Mouse (Mus musculus) CH12.LX (cell line): ENCODE results near the gene Gm11938. TPM values are rescaled to one million over a fixed set of nuclear protein-coding genes. Genes with fewer than 3 reads are reported as not detected.
"Not testable (repeated sequence)": the region's sequence is repeated elsewhere in the genome, so short reads cannot be mapped to it uniquely, and the experiment has no call there.

Experiments
- DNase-seq: peaks from one replicate; pipeline ENCODE4 v3.0.0-alpha.2; 2013; ENCODE audit errors: extremely low read depth
- H3K27ac ChIP-seq: 2 replicates; pipeline ENCODE4 v1.5.1; 2012; ENCODE audit warnings: low read depth, mild to moderate bottlenecking, control low read depth, moderate library complexity; ENCODE audit not compliant: insufficient read depth
- H3K27me3 ChIP-seq: replicated peaks from 2 replicates; pipeline ENCODE3; 2012; ENCODE audit warnings: inconsistent platforms
- H3K36me3 ChIP-seq, 2 experiments: replicated peaks in 1 of 2; 2 replicates each; pipeline versions ENCODE3 to v1.6.1; 2012; ENCODE audit warnings: inconsistent platforms in 1 of 2, low read length in 1 of 2, mild to moderate bottlenecking in 1 of 2, mixed read lengths in 1 of 2, moderate library complexity in 1 of 2; ENCODE audit not compliant: control insufficient read depth in 1 of 2, insufficient read depth in 1 of 2
- H3K4me1 ChIP-seq, 2 experiments: 2 replicates each; pipeline ENCODE4 v1.6.1; 2012; ENCODE audit warnings: inconsistent platforms in 1 of 2, moderate library complexity in 1 of 2; ENCODE audit not compliant: insufficient read depth in 2 of 2, control insufficient read depth in 1 of 2
- H3K4me2 ChIP-seq: 2 replicates; pipeline ENCODE4 v1.6.1; 2012; ENCODE audit warnings: low read depth, mild to moderate bottlenecking, control low read depth; ENCODE audit not compliant: poor library complexity, insufficient read depth, severe bottlenecking
- H3K4me3 ChIP-seq, 3 experiments: fragments of 150-350 bp in 1 of 3; sonication (generic) in 1 of 3; replicated peaks in 1 of 3; 2 replicates each; pipeline versions ENCODE3 to v1.5.1; 2011 to 2012; ENCODE audit warnings: low read depth in 2 of 3, low read length in 2 of 3, mild to moderate bottlenecking in 2 of 3, moderate library complexity in 2 of 3, control low read depth in 1 of 3, improper control_type of control experiment in 1 of 3, inconsistent platforms in 1 of 3, mixed read lengths in 1 of 3; ENCODE audit not compliant: poor library complexity in 1 of 3
- H3K79me2 ChIP-seq: replicated peaks from 2 replicates; pipeline ENCODE4 v1.6.1; 2012; ENCODE audit warnings: mild to moderate bottlenecking, moderate library complexity; ENCODE audit not compliant: control insufficient read depth, poor library complexity, insufficient read depth, severe bottlenecking; ENCODE audit errors: extremely low read depth
- H3K9ac ChIP-seq: 2 replicates; pipeline ENCODE4 v1.6.1; 2012; ENCODE audit warnings: low read depth, mild to moderate bottlenecking, control low read depth, moderate library complexity; ENCODE audit not compliant: insufficient read depth
- H3K9me3 ChIP-seq: replicated peaks from 2 replicates; pipeline ENCODE3; 2012; ENCODE audit warnings: low read length, inconsistent platforms, mixed read lengths
- BHLHE40 ChIP-seq: IDR thresholded peaks from 2 replicates; pipeline ENCODE4 v1.6.1; 2011; ENCODE audit warnings: mild to moderate bottlenecking, low read depth, low read length, improper control_type of control experiment
- CHD1 ChIP-seq: IDR thresholded peaks from 2 replicates; pipeline ENCODE4 v1.6.1; 2012; ENCODE audit warnings: low read depth, low read length, improper control_type of control experiment, inconsistent platforms
- CHD2 ChIP-seq: IDR thresholded peaks from 2 replicates; pipeline ENCODE4 v1.6.1; 2011; ENCODE audit warnings: low read length, improper control_type of control experiment
- EP300 ChIP-seq: IDR thresholded peaks from 2 replicates; pipeline ENCODE4 v1.6.1; 2011; ENCODE audit warnings: low read length, improper control_type of control experiment
- JUND ChIP-seq: conservative IDR thresholded peaks from 2 replicates; pipeline ENCODE4 v1.6.1; 2011; ENCODE audit warnings: low read depth, low read length, improper control_type of control experiment
- MEF2A ChIP-seq: IDR thresholded peaks from 2 replicates; pipeline ENCODE4 v1.6.1; 2014; ENCODE audit warnings: low read depth, mild to moderate bottlenecking, inconsistent platforms, low read length, improper control_type of control experiment, borderline replicate concordance
- NELFE ChIP-seq: IDR thresholded peaks from 2 replicates; pipeline ENCODE4 v1.6.1; 2011; ENCODE audit warnings: low read depth, low read length, improper control_type of control experiment
- POLR2A ChIP-seq: IDR thresholded peaks from 2 replicates; pipeline ENCODE4 v1.6.1; 2011; ENCODE audit warnings: low read depth, mild to moderate bottlenecking, improper control_type of control experiment, low read length
- POLR2AphosphoS2 ChIP-seq: IDR thresholded peaks from 2 replicates; pipeline ENCODE4 v1.6.1; 2011; ENCODE audit warnings: low read depth, low read length, improper control_type of control experiment
- RAD21 ChIP-seq: IDR thresholded peaks from 2 replicates; pipeline ENCODE4 v1.6.1; 2011; ENCODE audit warnings: low read depth, mild to moderate bottlenecking, low read length, improper control_type of control experiment, moderate library complexity
- ZMIZ1 ChIP-seq: IDR thresholded peaks from 2 replicates; pipeline ENCODE4 v1.6.1; 2012; ENCODE audit warnings: low read depth, mild to moderate bottlenecking, inconsistent platforms, low read length, improper control_type of control experiment
- dilution Hi-C: fragments of 300-500 bp; cut with MboI; formaldehyde crosslinking; loops from 2 replicates; pipeline ENCODE4 v1.14.3; 2020; ENCODE audit warnings: low sequenced_read_pairs; ENCODE audit not compliant: extremely low pct_unique_long_range_greater_than_20kb, extremely low pct_ligation_motif_present
- in situ Hi-C: fragments of 300-500 bp; cut with MboI; formaldehyde crosslinking; loops from 3 replicates; pipeline ENCODE4 v1.14.3; 2019; ENCODE audit warnings: low sequenced_read_pairs, low pct_ligation_motif_present, low pct_unique_long_range_greater_than_20kb, mixed read lengths
- polyA plus RNA-seq: library from polyadenylated mRNA; unstranded; fragments of >175 nt; gene quantifications from 2 replicates; pipeline ENCODE4 v1.2.1, GENCODE M21; 2012; ENCODE audit warnings: low read depth; ENCODE audit not compliant: insufficient read length
- total RNA-seq, 2 experiments: library from RNA; depleted of rRNA; stranded (reverse); fragments of 300-350 nt in 1 of 2; fragments of >200 nt in 1 of 2; gene quantifications; 2 replicates each; pipeline ENCODE4 v1.2.3; 2012 to 2014

Gm11938 gene
- total and polyA plus RNA-seq, 3 experiments, result not detected

DNA sequence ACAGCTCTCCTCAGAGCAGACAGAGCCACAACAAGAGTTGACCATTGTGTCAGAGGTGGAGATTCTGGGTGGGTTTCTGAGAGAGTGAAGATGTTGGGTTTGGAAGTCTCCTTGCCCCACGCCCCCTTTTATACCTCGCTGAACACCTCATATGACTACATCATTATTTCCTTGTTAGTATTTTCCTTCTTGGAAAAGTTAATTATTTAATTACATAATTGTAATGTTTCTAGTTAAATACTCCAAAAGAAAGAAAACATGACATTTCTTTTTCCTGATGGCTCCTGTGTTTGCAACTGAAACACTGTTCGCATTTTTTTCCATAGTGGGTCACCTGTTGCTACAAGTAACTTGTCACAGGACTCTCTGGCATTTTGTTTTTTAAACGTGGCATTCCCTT is 25.0 kb upstream of the Gm11938 start, which contains the start of gene Krtap4-1:
Gene Krtap4-1 (minus strand): TSS at position 101 of the 400 bp plus-strand sequence.
- TF ChIP-seq NELFE, result no peak
- no peak for TF ChIP-seq CHD1
- TF ChIP-seq BHLHE40, result no peak
- Histone ChIP-seq H3K9ac (no peak within 1 kb of the TSS), H3K36me3 (no peaks in the 10 kb centered on the region), H3K79me2 (no peaks in the 10 kb centered on the region), H3K27ac (no peak within 1 kb of the TSS), H3K27me3 (peaks cover 76% of the 10 kb centered on the region), H3K9me3 (peaks cover 8% of the 10 kb centered on the region), H3K4me1 (0 out of 4 replicates have a peak, but pooled peaks cover 0 to 2% of the 10 kb centered on the region in 2 experiments), H3K4me3 (no peak within 1 kb of the TSS), H3K4me2 (no peak within 1 kb of the TSS)
- in situ Hi-C loops, result no loop called here
- no peak for DNase-seq
- dilution Hi-C loops, result no loop called here

- no peak for TF ChIP-seq EP300
- TF ChIP-seq POLR2A, result no peak
- no peak for TF ChIP-seq MEF2A
- TF ChIP-seq BHLHE40, result no peak
- no peak for TF ChIP-seq RAD21
- no peak for TF ChIP-seq ZMIZ1
- no peak for TF ChIP-seq JUND
- no peak for TF ChIP-seq POLR2AphosphoS2
- in situ Hi-C loops, result no loop called here
- dilution Hi-C loops, result no loop called here
These were observed 17.2 kb upstream of the Gm11938 start, which contains the start of gene Gm11562 for GRCm38 (mm10) chr11:99620335-99620734. Gene Gm11562, minus strand, starts transcription at chr11:99620435.

DNA sequence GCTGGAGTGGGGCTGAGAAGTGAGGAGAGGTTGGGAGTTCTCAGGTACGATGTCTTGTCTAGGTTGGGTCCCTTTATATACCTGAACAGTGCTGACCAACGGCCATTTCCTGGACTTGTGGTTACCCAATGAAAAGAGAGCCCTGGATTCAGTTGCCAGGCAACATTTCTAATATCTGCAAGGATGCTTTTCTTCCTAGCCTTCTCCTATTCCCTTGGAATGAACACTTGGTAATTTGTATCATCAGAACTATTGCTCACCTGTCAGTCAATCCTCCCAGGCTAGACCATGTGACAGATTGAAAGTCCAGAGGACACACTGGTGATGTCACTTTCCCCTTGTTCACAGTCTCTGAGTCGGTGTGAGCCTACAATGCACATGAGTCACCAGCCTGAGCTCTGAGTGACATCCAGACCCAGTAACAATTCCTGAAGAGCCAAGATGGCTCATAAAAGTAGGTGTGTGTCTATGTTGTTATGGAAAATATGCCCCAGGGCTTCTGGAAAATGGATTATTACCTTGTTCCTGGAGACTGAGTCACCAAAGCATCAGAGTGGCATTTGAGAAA is 11.8 kb upstream of the Gm11938 start, which contains the start of gene Krtap2-4:
Gene Krtap2-4 (minus strand): TSS at position 51 of the 568 bp plus-strand sequence.
- Histone ChIP-seq H3K27me3 (peaks cover 79% of the 10 kb centered on the region), H3K9ac (no peak within 1 kb of the TSS), H3K4me3 (no peak within 1 kb of the TSS), H3K4me1 (no peaks in the 10 kb centered on the region), H3K27ac (no peak within 1 kb of the TSS), H3K79me2 (no peaks in the 10 kb centered on the region), H3K9me3 (no peaks in the 10 kb centered on the region), H3K4me2 (no peak within 1 kb of the TSS), H3K36me3 (no peaks in the 10 kb centered on the region)
- TF ChIP-seq CHD2, result no peak
- dilution Hi-C loops, result no loop called here
- in situ Hi-C loops, result no loop called here
- no peak for DNase-seq

More at GRCm38 (mm10) chr11:99620335-99620734, 17.2 kb upstream of the Gm11938 start, which contains the start of gene Gm11562:
- Histone ChIP-seq H3K79me2 (no peaks in the 10 kb centered on the region), H3K27me3 (peaks cover 85% of the 10 kb centered on the region), H3K36me3 (no peaks in the 10 kb centered on the region), H3K9ac (no peak within 1 kb of the TSS), H3K4me3 (no peak within 1 kb of the TSS), H3K4me2 (no peak within 1 kb of the TSS), H3K4me1 (no peaks in the 10 kb centered on the region), H3K9me3 (peaks cover 4% of the 10 kb centered on the region), H3K27ac (no peak within 1 kb of the TSS)
- DNase-seq, result no peak

GRCm38 (mm10) chr11:99610089-99610488 is 7.0 kb upstream of the Gm11938 start, which contains the start of gene Gm11937:
Gene Gm11937, minus strand, starts transcription at chr11:99610189.
- H3K27ac ChIP-seq, H3K36me3 ChIP-seq, in situ Hi-C loops, H3K9ac ChIP-seq, H3K4me3 ChIP-seq, H3K4me2 ChIP-seq, H3K9me3 ChIP-seq, dilution Hi-C loops, DNase-seq, H3K79me2 ChIP-seq, H3K4me1 ChIP-seq: not testable (repeated sequence)
- peaks cover 76% of the 10 kb centered on the region for H3K27me3 ChIP-seq
